Mouse (Mus musculus): ENCODE data around the gene Thrap3.

GRCm38 (mm10) chr4:126194916-126195315 lies 7.6 kb downstream of the Thrap3 start:
- TF ChIP-seq CTCF (IDR thresholded peaks at IDR 0.05; ENCODE audit: control insufficient read depth, insufficient read depth, low read length) (no peak), POLR2A (IDR thresholded peaks at IDR 0.05; ENCODE audit: borderline replicate concordance, control insufficient read depth, low read depth, low read length) (no peak)

Measured in bone marrow, adult 2 months (tissue).